Mouse (Mus musculus): ENCODE measurements at regions not wholly inside any gene's neighbourhood (a gene's known extent, or its start where the extent isn't known, plus 50 kb on each side); places are given as distances from the start of the nearest gene placed in this dataset.

- ATAC-seq (ENCODE audit: insufficient read depth) (no peak), DNase-seq (no peak)
- Histone ChIP-seq H3K9me3 (ENCODE audit: low read depth, low read length) (no peaks in the 10 kb centered on the region), H3K9ac (no peak overlapping the region), H3K4me1 (ENCODE audit: insufficient read depth) (no peaks in the 10 kb centered on the region), H3K27ac (ENCODE audit: low read depth) (no peak overlapping the region), H3K27me3 (ENCODE audit: insufficient read depth, low read length) (no peaks in the 10 kb centered on the region), H3K4me2 (no peak overlapping the region), H3K4me3 (ENCODE audit: low read depth, low read length) (no peak overlapping the region), H3K36me3 (ENCODE audit: insufficient read depth) (no peaks in the 10 kb centered on the region)
- TF ChIP-seq CTCF (IDR thresholded peaks at IDR 0.05; ENCODE audit: low read depth) = no peak
- WGBS = 68% methylated on average over 2 of the region's 2 CpGs
Measured at GRCm38 (mm10) chr15:41920270-41920669, 1786.1 kb downstream of the 9330182O14Rik start.

- DNase-seq (peak; percentile 31), ATAC-seq (ENCODE audit: insufficient read depth) (no peak; the same call in 1 of the 2 replicates)
- Histone ChIP-seq H3K27ac (ENCODE audit: low read depth) (no peak overlapping the region), H3K36me3 (ENCODE audit: insufficient read depth) (no peaks in the 10 kb centered on the region), H3K9me3 (ENCODE audit: low read depth, low read length) (no peaks in the 10 kb centered on the region), H3K4me3 (ENCODE audit: low read depth, low read length) (no peak overlapping the region), H3K4me1 (ENCODE audit: insufficient read depth) (no peaks in the 10 kb centered on the region), H3K9ac (no peak overlapping the region), H3K4me2 (no peak overlapping the region), H3K27me3 (ENCODE audit: insufficient read depth, low read length) (no peaks in the 10 kb centered on the region)
- WGBS = 42% methylated on average over 2 of the region's 2 CpGs
- no peak for TF ChIP-seq CTCF (IDR thresholded peaks at IDR 0.05; ENCODE audit: low read depth)
Measured at GRCm38 (mm10) chr15:41936697-41937096, 1802.5 kb downstream of the 9330182O14Rik start.

- no peak for TF ChIP-seq CTCF (IDR thresholded peaks at IDR 0.05; ENCODE audit: low read depth)
- H3K9ac ChIP-seq = no peak overlapping the region
Measured at GRCm38 (mm10) chr15:41945226-41945625, 1811.1 kb downstream of the 9330182O14Rik start.

GRCm38 (mm10) chr15:41947888-41948287, 1813.7 kb downstream of the 9330182O14Rik start:
- no peak overlapping the region for H3K4me2 ChIP-seq
- H3K9ac ChIP-seq = no peak overlapping the region
- no peaks in the 10 kb centered on the region for H3K4me1 ChIP-seq (ENCODE audit: insufficient read depth)
- H3K9me3 ChIP-seq (ENCODE audit: low read depth, low read length) = no peaks in the 10 kb centered on the region
- H3K27ac ChIP-seq (ENCODE audit: low read depth) = no peak overlapping the region
- DNase-seq (no peak), ATAC-seq (ENCODE audit: insufficient read depth) (0 out of 2 replicates have a peak, but pooled peaks have one; percentile 13)
- no peaks in the 10 kb centered on the region for H3K27me3 ChIP-seq (ENCODE audit: insufficient read depth, low read length)
- H3K4me3 ChIP-seq (ENCODE audit: low read depth, low read length) = no peak overlapping the region
- H3K36me3 ChIP-seq (ENCODE audit: insufficient read depth) = no peaks in the 10 kb centered on the region
- TF ChIP-seq CTCF (IDR thresholded peaks at IDR 0.05; ENCODE audit: low read depth) = no peak

More at GRCm38 (mm10) chr15:41945226-41945625, 1811.1 kb downstream of the 9330182O14Rik start:
- Histone ChIP-seq H3K4me2 (no peak overlapping the region), H3K27me3 (ENCODE audit: insufficient read depth, low read length) (no peaks in the 10 kb centered on the region), H3K27ac (ENCODE audit: low read depth) (no peak overlapping the region), H3K4me3 (ENCODE audit: low read depth, low read length) (no peak overlapping the region), H3K9me3 (ENCODE audit: low read depth, low read length) (no peaks in the 10 kb centered on the region), H3K36me3 (ENCODE audit: insufficient read depth) (no peaks in the 10 kb centered on the region), H3K4me1 (ENCODE audit: insufficient read depth) (no peaks in the 10 kb centered on the region)
- DNase-seq (no peak), ATAC-seq (ENCODE audit: insufficient read depth) (no peak)
- WGBS = 86% methylated on average over 2 of the region's 2 CpGs

- Histone ChIP-seq H3K27ac (ENCODE audit: low read depth) (no peak overlapping the region), H3K9me3 (ENCODE audit: low read depth, low read length) (no peaks in the 10 kb centered on the region), H3K36me3 (ENCODE audit: insufficient read depth) (no peaks in the 10 kb centered on the region), H3K4me2 (no peak overlapping the region), H3K27me3 (ENCODE audit: insufficient read depth, low read length) (no peaks in the 10 kb centered on the region), H3K4me1 (ENCODE audit: insufficient read depth) (no peaks in the 10 kb centered on the region), H3K9ac (no peak overlapping the region), H3K4me3 (ENCODE audit: low read depth, low read length) (no peak overlapping the region)
- ATAC-seq (ENCODE audit: insufficient read depth) (peak; percentile 82), DNase-seq (peak; percentile 69)
- WGBS = 16% methylated on average over 4 of the region's 4 CpGs
- TF ChIP-seq CTCF (IDR thresholded peaks at IDR 0.05; ENCODE audit: low read depth) = peak; percentile 71
Measured at GRCm38 (mm10) chr15:41948347-41949093, 1814.4 kb downstream of the 9330182O14Rik start.

GRCm38 (mm10) chr15:41949094-41949461, 1814.9 kb downstream of the 9330182O14Rik start:
- Histone ChIP-seq H3K4me2 (no peak overlapping the region), H3K9me3 (ENCODE audit: low read depth, low read length) (no peaks in the 10 kb centered on the region), H3K27me3 (ENCODE audit: insufficient read depth, low read length) (no peaks in the 10 kb centered on the region), H3K4me1 (ENCODE audit: insufficient read depth) (no peaks in the 10 kb centered on the region), H3K36me3 (ENCODE audit: insufficient read depth) (no peaks in the 10 kb centered on the region), H3K27ac (ENCODE audit: low read depth) (no peak overlapping the region), H3K9ac (no peak overlapping the region), H3K4me3 (ENCODE audit: low read depth, low read length) (no peak overlapping the region)
- WGBS = 64% methylated on average over 6 of the region's 6 CpGs
- ATAC-seq (ENCODE audit: insufficient read depth) = peak; percentile 82
- TF ChIP-seq CTCF (IDR thresholded peaks at IDR 0.05; ENCODE audit: low read depth) = no peak
- DNase-seq = no peak

GRCm38 (mm10) chr15:41951276-41951675, 1817.1 kb downstream of the 9330182O14Rik start:
- H3K27me3 ChIP-seq (ENCODE audit: insufficient read depth, low read length) = no peaks in the 10 kb centered on the region
- H3K4me1 ChIP-seq (ENCODE audit: insufficient read depth) = no peaks in the 10 kb centered on the region
- no peaks in the 10 kb centered on the region for H3K9me3 ChIP-seq (ENCODE audit: low read depth, low read length)
- whole genome bisulfite sequencing = 68% methylated on average over 5 of the region's 5 CpGs
- no peak overlapping the region for H3K27ac ChIP-seq (ENCODE audit: low read depth)
- H3K36me3 ChIP-seq (ENCODE audit: insufficient read depth) = no peaks in the 10 kb centered on the region
- TF ChIP-seq CTCF (IDR thresholded peaks at IDR 0.05; ENCODE audit: low read depth) = peak; percentile 60
- no peak overlapping the region for H3K4me2 ChIP-seq
- no peak overlapping the region for H3K4me3 ChIP-seq (ENCODE audit: low read depth, low read length)
- peak; percentile 64 for DNase-seq
- H3K9ac ChIP-seq = no peak overlapping the region
- no peak for ATAC-seq (ENCODE audit: insufficient read depth)

Measured in lung, embryonic 14.5 days (tissue).